Mouse (Mus musculus) megakaryocyte progenitor cell, adult 5-6 weeks (primary cell): ENCODE data around the gene Pgbd5. TPM values are rescaled to one million over a fixed set of nuclear protein-coding genes. Genes with fewer than 3 reads are reported as not detected.
"Not testable (repeated sequence)": the region's sequence is repeated elsewhere in the genome, so short reads cannot be mapped to it uniquely, and the experiment has no call there.

ENCODE experiments used
- ATAC-seq: replicated peaks from 2 replicates; pipeline ENCODE4 v1.8.0; 2016; ENCODE audit warnings: mild to moderate bottlenecking, moderate TSS enrichment, inconsistent platforms; ENCODE audit not compliant: poor library complexity
- total RNA-seq, 2 experiments: library from RNA; stranded (forward) in 1 of 2; stranded (reverse) in 1 of 2; fragments of 157-497, 149-512 nt in 1 of 2; fragments of 200-1000 nt in 1 of 2; gene quantifications; 2 replicates each; pipeline versions ENCODE4 v1.2.3 to v1.2.4; 2015 to 2017

The Pgbd5 gene
- total RNA-seq, 2 experiments from 2014 or later: not detected

GRCm38 (mm10) chr8:124433451-124434125, 5.9 kb downstream of the Pgbd5 start:
- no peak for ATAC-seq

GRCm38 (mm10) chr8:124430881-124431280, 8.6 kb downstream of the Pgbd5 start:
- no peak for ATAC-seq

GRCm38 (mm10) chr8:124429417-124429816, 10.0 kb downstream of the Pgbd5 start:
- no peak for ATAC-seq

DNA sequence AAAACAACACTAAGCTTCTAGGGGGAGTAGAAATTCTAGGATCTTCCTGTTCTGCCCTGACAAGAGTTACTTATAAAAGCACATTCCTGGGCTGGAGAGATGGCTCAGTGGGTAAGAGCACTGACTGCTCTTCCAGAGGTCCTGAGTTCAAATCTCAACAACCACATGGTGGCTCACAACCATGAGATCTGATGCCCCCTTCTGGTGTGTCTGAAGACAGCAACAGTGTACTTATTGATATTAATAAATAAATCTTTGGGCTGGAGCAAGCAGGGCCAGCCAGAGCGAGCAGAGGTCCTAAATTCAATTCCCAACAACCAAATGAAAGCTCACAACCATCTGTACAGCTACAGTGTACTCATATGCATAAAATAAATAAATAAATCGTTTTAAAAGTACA, 10.7 kb downstream of the Pgbd5 start:
- ATAC-seq: not testable (repeated sequence)

DNA sequence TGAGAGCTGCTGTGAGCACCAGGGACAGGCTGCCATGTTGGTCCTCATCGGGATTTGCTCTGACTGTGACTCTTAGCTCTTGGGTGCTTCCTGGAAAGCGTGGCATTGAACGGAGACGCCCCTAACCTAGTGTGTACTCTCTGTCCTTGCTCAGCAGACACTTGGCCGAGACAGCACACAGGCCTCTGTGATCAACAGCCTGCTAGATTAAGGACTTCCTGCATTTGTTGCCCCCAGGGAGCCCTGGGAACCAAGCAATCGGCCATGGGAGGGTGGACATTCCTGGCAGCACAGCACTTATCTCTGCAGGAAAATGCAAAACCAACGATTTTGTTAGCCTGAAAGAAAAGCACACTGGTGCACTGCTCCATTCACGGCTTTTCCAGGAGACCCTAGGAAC, 18.0 kb downstream of the Pgbd5 start:
- no peak for ATAC-seq

DNA sequence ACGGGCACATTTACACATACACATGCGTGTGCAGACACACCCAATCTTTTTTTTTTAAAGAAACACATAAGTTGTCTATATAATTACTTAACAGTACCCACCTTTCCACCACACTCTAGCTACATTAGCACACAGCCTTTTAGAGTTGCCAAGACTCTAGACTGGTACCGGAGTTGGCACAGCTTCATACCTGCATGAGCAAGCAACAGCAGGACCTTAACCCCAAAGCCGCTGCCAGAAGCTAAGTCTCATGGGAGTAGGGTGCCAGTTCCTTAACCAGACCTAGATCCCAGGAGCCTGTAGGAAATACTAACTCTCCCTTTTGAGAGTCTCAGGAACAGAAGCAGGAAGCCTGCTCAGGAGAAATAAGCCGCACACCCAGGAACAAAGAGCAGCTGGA, 20.5 kb downstream of the Pgbd5 start:
- no peak for ATAC-seq

- ATAC-seq: no peak
Observed at GRCm38 (mm10) chr8:124418185-124418584, 21.3 kb downstream of the Pgbd5 start.

- ATAC-seq: no peak
Observed at GRCm38 (mm10) chr8:124416646-124417045, 22.8 kb downstream of the Pgbd5 start.

DNA sequence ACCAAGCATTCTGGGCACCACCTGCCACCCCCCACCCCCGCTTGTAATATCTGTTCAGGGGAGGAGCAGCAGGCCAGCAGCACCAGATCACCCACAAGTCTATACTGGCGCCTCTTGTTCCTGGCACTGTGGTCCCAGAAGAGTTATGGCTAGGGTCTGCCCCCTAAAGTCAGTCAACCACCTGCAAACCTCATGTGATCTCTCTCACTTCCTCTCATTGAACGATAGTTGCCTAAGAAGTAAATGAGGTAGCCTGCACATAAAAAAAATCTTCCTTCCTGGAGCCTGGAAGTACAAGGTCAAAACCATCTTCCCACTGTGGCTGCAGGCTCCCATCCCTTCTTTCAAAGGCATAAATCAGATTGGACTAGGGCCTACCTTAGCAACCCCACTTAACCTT, 23.7 kb downstream of the Pgbd5 start:
- no peak for ATAC-seq

DNA sequence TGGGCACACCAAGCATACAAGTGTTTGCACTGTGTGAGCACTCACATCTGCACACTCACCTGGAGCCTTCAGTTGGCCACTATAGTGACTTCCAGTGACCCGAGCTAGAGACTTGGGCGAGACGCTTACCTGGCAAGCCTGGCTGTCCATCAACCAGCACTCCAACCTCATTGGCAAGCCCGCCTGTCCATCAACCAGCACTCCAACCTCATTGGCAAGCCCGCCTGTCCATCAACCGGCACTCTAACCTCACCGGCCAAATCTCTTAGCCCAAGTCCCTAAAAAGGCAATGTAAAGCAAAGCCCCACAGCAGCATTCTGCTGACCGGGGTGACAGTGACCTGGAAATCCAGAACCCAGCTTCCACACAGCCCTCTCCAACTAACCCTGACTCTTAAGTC, 24.5 kb downstream of the Pgbd5 start:
- no peak for ATAC-seq

DNA sequence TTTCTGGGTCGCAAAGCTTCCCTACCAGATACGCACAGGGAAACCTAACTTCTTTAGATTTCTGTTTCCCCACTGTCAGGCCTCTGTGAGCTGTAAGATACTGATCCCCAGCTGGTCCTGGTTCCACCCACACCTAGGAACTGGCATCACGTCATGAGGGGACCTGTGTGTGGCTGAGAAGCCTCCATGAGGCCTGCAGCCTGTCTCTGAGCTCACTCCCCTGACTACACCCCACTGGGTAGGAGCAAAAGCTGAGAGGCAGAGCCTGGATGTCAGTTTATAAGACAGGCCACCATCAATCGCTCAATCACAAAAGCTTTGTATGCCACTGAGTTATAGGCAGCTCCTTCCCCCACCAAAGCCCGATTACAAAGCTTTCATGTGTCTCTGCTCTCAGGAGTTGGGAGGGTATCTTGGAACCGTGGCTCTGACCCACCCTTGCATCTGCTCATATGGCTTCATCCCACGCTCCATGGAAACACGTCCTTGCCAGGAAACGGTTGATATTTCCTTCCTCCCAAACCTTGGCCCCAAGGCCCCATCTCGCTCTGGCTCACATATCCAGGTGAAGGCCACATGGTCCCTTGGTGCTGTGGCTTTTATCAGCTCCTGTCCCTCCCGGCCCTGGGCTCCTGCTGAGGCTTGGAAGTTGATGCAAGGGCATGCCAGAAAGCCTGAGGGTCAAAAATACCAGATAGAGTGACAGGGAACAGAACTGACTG, 26.1 kb downstream of the Pgbd5 start:
- no peak for ATAC-seq

- ATAC-seq: no peak
Observed at GRCm38 (mm10) chr8:124412496-124413243, 26.8 kb downstream of the Pgbd5 start.

- no peak for ATAC-seq
Observed at GRCm38 (mm10) chr8:124404471-124405260, 34.8 kb downstream of the Pgbd5 start.

GRCm38 (mm10) chr8:124403876-124404275, 35.6 kb downstream of the Pgbd5 start:
- ATAC-seq: peak; percentile 81

- ATAC-seq: no peak
Observed at GRCm38 (mm10) chr8:124399403-124399861, 40.0 kb downstream of the Pgbd5 start.

DNA sequence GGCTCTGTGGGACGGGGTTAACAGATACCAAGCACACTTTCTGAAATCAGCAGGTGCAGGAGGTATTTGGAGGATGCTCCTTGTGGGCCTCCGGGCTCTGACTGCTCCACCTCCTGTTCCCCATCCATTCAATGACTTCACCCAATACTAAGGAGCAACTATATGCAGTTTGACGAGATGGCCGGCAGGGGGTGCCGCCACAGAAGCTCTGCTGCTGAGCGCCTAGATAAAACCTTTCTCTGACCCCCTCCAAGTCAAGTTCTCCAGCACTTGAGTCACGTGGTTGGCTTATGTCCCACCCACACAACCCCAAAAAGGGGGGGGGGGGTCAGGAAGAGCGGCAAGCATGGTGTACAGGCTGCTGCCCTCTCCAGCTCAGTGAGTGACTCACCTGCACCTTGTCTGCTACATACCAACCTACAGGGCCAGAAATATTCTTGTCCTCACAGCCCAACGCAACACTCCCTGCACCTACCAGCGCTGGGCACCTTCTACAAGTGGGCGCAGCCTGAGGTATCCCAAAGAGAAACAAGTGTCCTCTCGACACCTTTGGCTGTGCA, 40.5 kb downstream of the Pgbd5 start:
- peak; percentile 75 for ATAC-seq

DNA sequence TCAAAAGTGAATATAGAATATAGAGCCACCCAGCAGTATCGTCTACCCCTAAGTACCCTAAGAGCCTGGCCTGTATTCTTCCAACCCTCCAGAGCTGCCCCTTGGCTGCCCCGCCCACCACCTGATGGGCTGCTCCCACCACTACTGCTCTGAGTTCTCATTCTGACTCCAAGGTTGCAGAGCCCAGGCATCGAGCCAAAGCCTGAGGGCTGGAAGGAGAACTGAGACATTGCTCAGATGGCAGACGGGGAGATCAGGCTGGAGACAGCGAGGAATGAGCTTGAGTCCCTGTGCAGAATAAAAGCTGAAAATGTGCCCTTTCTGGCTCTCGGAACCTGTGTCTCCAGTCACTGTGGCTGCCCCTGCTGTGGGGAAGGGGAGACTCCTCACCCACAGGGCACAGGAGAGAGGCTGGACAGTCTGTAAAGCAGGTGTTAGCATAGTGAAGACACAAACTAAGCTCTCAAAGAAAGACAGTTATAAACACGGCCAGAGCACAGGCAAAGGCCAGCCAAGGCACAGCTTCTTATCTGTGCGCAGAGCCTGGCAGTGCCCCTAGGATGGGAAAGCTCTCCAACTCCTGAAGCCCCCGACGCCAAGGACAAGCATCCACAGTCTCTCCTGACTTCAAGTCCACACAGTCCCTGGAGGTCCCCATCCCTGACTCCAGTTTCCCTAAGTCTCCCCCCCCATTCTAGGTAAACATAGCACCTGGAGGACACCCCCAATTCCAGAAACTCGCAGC, 42.0 kb downstream of the Pgbd5 start:
- no peak for ATAC-seq

- no peak for ATAC-seq
Observed at GRCm38 (mm10) chr8:124396531-124396930, 42.9 kb downstream of the Pgbd5 start.

DNA sequence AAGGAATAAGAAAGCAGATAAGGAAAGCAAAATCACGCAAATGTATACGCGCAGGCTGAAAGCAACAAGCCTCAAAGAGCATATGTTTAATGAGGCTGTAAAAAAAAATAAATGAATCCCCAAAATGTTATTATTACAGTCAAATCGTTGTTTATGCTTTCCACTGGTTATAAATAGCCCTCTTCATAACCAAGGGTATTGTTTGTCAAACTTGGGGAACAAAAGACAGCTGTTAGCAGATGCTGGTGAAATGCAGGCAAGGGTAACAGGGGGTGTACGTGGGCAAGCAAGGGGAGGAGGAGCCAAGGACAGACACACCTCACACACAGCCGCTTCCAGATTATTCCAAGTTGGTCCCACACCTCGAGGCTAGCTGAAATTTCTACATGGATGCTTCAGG, 44.1 kb downstream of the Pgbd5 start:
- no peak for ATAC-seq

- no peak for ATAC-seq
Observed at GRCm38 (mm10) chr8:124394951-124395350, 44.5 kb downstream of the Pgbd5 start.
